Mouse (Mus musculus): ENCODE results near the gene Dnal1. TPM values are rescaled to one million over a fixed set of nuclear protein-coding genes. Genes with fewer than 3 reads are reported as not detected.
"Not testable (repeated sequence)": the region's sequence is repeated elsewhere in the genome, so short reads cannot be mapped to it uniquely, and the experiment has no call there.

The Dnal1 gene
- polyA plus RNA-seq, 1 experiment, result 3.9 TPM

- TF ChIP-seq CTCF (IDR thresholded peaks at IDR 0.05; ENCODE audit: low read depth, low read length), result no peak
- TF ChIP-seq POLR2A (IDR thresholded peaks at IDR 0.05; ENCODE audit: borderline replicate concordance, low read depth, low read length), result no peak
- Histone ChIP-seq H3K27ac (ENCODE audit: insufficient read depth, low read depth, low read length) (no peak overlapping the region), H3K4me1 (ENCODE audit: control insufficient read depth, insufficient read depth, low read length) (0 out of 2 replicates have a peak, but pooled peaks cover 2% of the 10 kb centered on the region), H3K4me3 (ENCODE audit: insufficient read depth, low read length) (no peak overlapping the region)
These were observed 14.6 kb upstream of the Dnal1 start for GRCm38 (mm10) chr12:84099605-84100004.

GRCm38 (mm10) chr12:84100071-84100470, 14.1 kb upstream of the Dnal1 start:
- no peak overlapping the region for H3K27ac ChIP-seq (ENCODE audit: insufficient read depth, low read depth, low read length)
- 0 out of 2 replicates have a peak, but pooled peaks cover 2% of the 10 kb centered on the region for H3K4me1 ChIP-seq (ENCODE audit: control insufficient read depth, insufficient read depth, low read length)
- TF ChIP-seq CTCF (IDR thresholded peaks at IDR 0.05; ENCODE audit: low read depth, low read length), result no peak
- TF ChIP-seq POLR2A (IDR thresholded peaks at IDR 0.05; ENCODE audit: borderline replicate concordance, low read depth, low read length), result no peak
- no peak overlapping the region for H3K4me3 ChIP-seq (ENCODE audit: insufficient read depth, low read length)

- not testable (repeated sequence) for H3K4me1 ChIP-seq (ENCODE audit: control insufficient read depth, insufficient read depth, low read length); H3K27ac ChIP-seq (ENCODE audit: insufficient read depth, low read depth, low read length)
- H3K4me3 ChIP-seq (ENCODE audit: insufficient read depth, low read length), result peak within 1 kb of the TSS; percentile 62
These were observed 13.3 kb upstream of the Dnal1 start, which contains the start of gene Acot6 for GRCm38 (mm10) chr12:84100604-84101492. TSS of gene Acot6 (plus strand) at chr12:84100654.

- TF ChIP-seq CTCF (IDR thresholded peaks at IDR 0.05; ENCODE audit: low read depth, low read length) (no peak), POLR2A (IDR thresholded peaks at IDR 0.05; ENCODE audit: borderline replicate concordance, low read depth, low read length) (no peak)
- Histone ChIP-seq H3K4me1 (ENCODE audit: control insufficient read depth, insufficient read depth, low read length) (0 out of 2 replicates have a peak, but pooled peaks cover 2% of the 10 kb centered on the region), H3K4me3 (ENCODE audit: insufficient read depth, low read length) (peak overlapping the region; percentile 62; the same call in 1 of the 2 replicates), H3K27ac (ENCODE audit: insufficient read depth, low read depth, low read length) (no peak overlapping the region)
These were observed 12.7 kb upstream of the Dnal1 start for GRCm38 (mm10) chr12:84101493-84101845.

DNA sequence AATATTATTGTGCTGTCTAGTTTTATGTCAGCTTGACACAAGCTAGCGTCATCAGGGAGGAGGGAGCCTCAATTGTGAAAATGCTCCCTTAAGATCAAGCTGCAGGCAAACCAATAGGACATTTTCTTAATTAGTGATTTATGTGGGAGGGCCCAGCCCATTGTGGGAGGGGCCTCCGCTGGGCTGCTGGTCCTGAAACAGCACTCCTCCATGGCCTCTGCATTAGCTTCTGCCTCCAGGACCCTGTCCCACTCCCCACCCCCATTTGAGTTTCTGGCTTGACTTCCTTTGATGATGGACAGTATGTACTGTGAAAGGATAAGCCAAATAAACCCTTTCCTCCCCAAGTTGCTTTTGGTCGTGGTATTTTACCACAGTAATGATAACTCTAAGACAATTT, 7.2 kb upstream of the Dnal1 start:
- Histone ChIP-seq H3K27ac (ENCODE audit: insufficient read depth, low read depth, low read length) (no peak overlapping the region), H3K4me1 (ENCODE audit: control insufficient read depth, insufficient read depth, low read length) (peaks cover 9% of the 10 kb centered on the region), H3K4me3 (ENCODE audit: insufficient read depth, low read length) (no peak overlapping the region)
- no peak for TF ChIP-seq POLR2A (IDR thresholded peaks at IDR 0.05; ENCODE audit: borderline replicate concordance, low read depth, low read length)
- no peak for TF ChIP-seq CTCF (IDR thresholded peaks at IDR 0.05; ENCODE audit: low read depth, low read length)

GRCm38 (mm10) chr12:84107692-84108091, 6.5 kb upstream of the Dnal1 start:
- Histone ChIP-seq H3K4me1 (ENCODE audit: control insufficient read depth, insufficient read depth, low read length) (peaks cover 9% of the 10 kb centered on the region), H3K4me3 (ENCODE audit: insufficient read depth, low read length) (no peak overlapping the region)
- TF ChIP-seq POLR2A (IDR thresholded peaks at IDR 0.05; ENCODE audit: borderline replicate concordance, low read depth, low read length) (no peak), CTCF (IDR thresholded peaks at IDR 0.05; ENCODE audit: low read depth, low read length) (no peak)

DNA sequence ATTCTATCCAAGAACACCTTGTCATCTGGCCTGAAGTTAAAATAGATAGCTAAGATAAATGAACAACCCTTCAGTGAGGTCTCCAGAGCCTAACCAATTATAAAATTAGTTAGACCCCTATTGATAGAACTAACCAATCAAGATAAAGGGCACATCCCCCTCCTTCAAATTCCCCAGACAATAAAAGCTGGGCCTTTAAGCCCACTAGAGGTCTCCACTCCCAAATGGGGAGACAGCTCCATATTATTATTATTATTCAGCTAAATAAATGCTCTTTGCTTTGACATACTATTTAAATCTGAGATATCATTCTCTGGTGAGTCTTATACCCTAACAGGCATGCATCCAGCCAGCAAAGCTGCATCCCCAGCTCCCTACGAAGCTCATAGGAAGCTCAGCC, 4.2 kb upstream of the Dnal1 start:
- Histone ChIP-seq H3K4me3 (ENCODE audit: insufficient read depth, low read length) (no peak overlapping the region), H3K27ac (ENCODE audit: insufficient read depth, low read depth, low read length) (no peak overlapping the region), H3K4me1 (ENCODE audit: control insufficient read depth, insufficient read depth, low read length) (peaks cover 13% of the 10 kb centered on the region)
- TF ChIP-seq CTCF (IDR thresholded peaks at IDR 0.05; ENCODE audit: low read depth, low read length) (no peak), POLR2A (IDR thresholded peaks at IDR 0.05; ENCODE audit: borderline replicate concordance, low read depth, low read length) (no peak)

More at GRCm38 (mm10) chr12:84107692-84108091, 6.5 kb upstream of the Dnal1 start:
- H3K27ac ChIP-seq (ENCODE audit: insufficient read depth, low read depth, low read length), result no peak overlapping the region

GRCm38 (mm10) chr12:84110814-84111213, 3.4 kb upstream of the Dnal1 start:
- Histone ChIP-seq H3K27ac (ENCODE audit: insufficient read depth, low read depth, low read length) (no peak overlapping the region), H3K4me1 (ENCODE audit: control insufficient read depth, insufficient read depth, low read length) (peaks cover 16% of the 10 kb centered on the region), H3K4me3 (ENCODE audit: insufficient read depth, low read length) (no peak overlapping the region)
- TF ChIP-seq CTCF (IDR thresholded peaks at IDR 0.05; ENCODE audit: low read depth, low read length) (no peak), POLR2A (IDR thresholded peaks at IDR 0.05; ENCODE audit: borderline replicate concordance, low read depth, low read length) (no peak)

GRCm38 (mm10) chr12:84113676-84114075, 490 bp upstream of the Dnal1 start:
- no peak for TF ChIP-seq CTCF (IDR thresholded peaks at IDR 0.05; ENCODE audit: low read depth, low read length)
- TF ChIP-seq POLR2A (IDR thresholded peaks at IDR 0.05; ENCODE audit: borderline replicate concordance, low read depth, low read length), result no peak
- H3K4me1 ChIP-seq (ENCODE audit: control insufficient read depth, insufficient read depth, low read length), result peaks cover 16% of the 10 kb centered on the region
- peak overlapping the region; percentile 45; the same call in 1 of the 2 replicates for H3K4me3 ChIP-seq (ENCODE audit: insufficient read depth, low read length)
- no peak overlapping the region for H3K27ac ChIP-seq (ENCODE audit: insufficient read depth, low read depth, low read length)

DNA sequence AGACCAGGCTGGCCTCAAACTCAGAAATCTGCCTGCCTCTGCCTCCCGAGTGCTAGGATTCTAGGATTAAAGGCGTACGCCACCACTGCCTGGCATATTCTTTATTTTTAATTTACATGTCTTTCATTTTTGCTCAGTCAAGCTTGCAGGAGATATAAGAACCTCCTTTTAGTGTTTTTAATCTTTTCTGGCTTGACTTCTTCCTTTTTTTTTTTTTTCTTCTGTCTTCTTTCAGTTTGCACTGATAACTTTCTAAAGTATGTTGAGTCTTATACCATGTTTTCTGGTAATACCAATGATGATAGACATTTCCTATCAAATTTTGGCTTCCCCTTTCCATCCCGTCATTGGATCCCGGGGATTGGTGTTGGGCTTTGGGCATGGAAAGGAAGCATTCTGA, 5.4 kb downstream of the Dnal1 start:
- Histone ChIP-seq H3K4me3 (ENCODE audit: insufficient read depth, low read length) (no peak overlapping the region), H3K4me1 (ENCODE audit: control insufficient read depth, insufficient read depth, low read length) (peaks cover 6% of the 10 kb centered on the region; the same call in 1 of the 2 replicates), H3K27ac (ENCODE audit: insufficient read depth, low read depth, low read length) (no peak overlapping the region)
- no peak for TF ChIP-seq CTCF (IDR thresholded peaks at IDR 0.05; ENCODE audit: low read depth, low read length)
- no peak for TF ChIP-seq POLR2A (IDR thresholded peaks at IDR 0.05; ENCODE audit: borderline replicate concordance, low read depth, low read length)
